Mouse (Mus musculus): Measurements from ENCODE around the gene Ss18l1.

Gene Ss18l1

DNA sequence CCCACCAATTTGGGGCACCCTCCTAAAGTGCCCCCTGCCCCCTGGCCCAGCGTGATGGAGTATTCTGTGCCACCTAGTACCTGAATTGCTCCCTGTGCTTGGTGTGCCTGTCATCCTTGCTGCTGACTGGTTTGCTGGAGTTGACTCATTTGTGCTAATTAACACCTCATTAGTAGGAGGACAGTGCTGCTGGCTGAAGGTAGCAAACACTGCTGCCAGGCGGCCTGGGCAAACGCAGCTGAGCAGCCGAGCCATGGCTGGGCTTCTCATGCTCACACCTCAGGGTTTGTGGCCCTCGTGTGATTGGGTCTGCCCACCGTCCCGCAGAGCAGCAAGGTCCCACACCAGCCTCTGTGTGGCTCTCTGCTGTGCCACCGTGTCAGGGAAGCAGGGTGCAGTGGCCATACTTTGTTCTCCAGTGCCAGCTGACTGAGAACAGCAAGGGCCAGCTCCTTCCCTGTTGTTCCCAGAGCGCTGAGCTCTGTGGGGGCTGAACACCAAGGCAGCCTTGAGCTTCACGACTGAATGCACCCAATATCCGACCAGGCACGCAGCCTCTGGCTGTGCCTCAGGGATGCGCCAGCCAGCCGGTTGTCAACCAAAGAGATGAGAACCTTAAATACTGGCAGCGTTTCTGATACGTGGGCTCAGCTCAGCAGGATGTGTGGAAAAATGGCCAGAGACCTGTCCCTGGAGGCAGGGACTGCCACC lies 43.8 kb downstream of the Ss18l1 start:
- DNase-seq (ENCODE audit: low read depth, low spot score): no peak

DNA sequence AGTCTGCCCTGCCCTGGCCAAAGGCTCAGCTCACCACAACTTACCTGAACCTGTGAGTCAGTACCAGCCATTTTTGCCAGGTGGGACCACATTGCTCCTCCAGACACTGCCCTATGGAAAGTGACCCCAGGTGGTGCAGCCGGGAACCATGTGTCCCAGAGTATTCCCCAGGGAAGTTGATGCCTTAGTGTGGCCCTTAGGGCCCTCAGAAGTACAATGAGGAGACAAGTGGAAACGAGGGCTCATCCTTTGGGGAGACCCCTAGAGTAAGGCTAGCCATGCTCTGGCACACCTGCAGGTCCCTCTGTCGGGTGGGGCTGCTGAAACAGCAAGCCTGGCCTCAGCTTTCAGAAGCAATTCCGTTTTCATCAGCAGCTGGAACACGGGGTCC lies 44.3 kb downstream of the Ss18l1 start:
- no peak for DNase-seq (ENCODE audit: low read depth, low spot score)

DNA sequence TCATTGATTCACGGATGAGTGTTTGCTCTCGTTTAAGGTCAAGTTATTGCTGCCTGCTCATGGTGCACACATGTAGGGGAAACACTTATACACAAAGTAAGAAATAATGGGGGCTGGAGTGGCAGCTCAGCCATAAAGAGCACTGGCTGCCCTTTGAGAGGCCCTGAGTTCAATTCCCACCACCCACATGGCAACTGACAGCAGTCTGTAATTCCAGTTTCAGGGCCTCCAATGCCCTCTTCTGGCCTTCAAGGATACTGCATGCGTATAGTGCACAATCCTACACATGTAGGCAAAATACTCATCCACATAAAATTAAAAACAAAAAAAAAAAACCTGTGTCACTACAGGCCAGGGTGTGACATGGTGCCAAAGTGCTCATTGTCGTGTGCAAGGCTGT lies 45.2 kb downstream of the Ss18l1 start:
- no peak for DNase-seq (ENCODE audit: low read depth, low spot score)

DNA sequence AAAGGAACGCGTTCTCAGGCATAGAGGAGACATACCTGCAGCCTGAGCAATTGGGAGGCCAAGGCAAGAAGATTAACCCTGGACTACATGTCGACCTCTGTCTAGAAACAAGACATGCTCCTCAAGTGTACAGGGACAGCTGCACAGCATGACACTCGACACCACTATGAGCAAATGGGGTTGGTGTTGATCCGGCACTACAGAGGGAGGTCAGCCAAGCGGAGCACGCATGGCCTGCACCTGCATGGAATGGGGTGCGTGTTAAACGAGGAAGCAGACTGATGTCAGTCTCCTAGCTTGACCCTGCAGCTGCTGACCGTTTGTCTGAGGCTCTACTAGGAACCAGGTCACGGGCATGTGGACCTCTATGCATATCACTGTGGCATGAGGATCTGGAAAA lies 48.0 kb downstream of the Ss18l1 start:
- DNase-seq (ENCODE audit: low read depth, low spot score): no peak

DNA sequence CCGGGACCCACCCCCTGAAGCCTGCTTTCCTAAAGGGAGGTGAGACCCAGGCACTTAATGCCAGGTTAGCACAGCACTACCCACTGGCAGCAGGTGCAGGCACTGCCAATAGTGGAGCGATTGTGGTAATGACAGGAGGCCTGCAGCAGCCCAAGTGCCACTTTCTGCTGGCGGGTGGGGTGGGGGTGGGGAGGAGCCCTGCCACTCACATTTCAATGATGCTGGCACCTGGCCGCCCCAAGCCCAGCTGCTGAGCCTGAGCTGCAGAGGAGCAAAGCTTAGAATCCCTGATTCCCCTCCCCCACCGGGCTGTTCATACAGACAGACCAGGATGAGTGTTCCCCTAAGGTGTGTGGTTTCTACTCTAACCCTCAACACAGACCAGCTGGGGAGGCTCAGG lies 53.4 kb downstream of the Ss18l1 start:
- no peak for DNase-seq (ENCODE audit: low read depth, low spot score)

DNA sequence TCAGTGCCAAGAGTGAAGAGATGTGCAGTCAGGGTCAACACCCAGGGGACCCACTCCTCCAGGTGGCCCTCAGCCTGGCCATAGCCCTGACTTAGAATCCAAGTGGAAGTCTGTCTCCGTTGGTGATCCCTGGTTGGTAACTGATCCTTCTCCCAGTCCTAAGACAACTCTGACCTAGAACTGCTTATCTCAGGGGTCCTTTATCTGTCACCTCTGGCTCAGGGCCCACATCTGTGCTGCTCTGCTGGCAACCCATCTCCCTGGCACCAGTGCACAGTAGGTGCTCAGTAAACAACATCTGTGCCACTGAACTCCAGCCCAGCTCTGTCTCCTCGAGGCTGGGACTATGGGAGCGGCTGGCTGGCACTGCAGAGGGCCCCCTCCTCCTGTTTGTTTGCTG lies 55.3 kb downstream of the Ss18l1 start:
- no peak for DNase-seq (ENCODE audit: low read depth, low spot score)

DNA sequence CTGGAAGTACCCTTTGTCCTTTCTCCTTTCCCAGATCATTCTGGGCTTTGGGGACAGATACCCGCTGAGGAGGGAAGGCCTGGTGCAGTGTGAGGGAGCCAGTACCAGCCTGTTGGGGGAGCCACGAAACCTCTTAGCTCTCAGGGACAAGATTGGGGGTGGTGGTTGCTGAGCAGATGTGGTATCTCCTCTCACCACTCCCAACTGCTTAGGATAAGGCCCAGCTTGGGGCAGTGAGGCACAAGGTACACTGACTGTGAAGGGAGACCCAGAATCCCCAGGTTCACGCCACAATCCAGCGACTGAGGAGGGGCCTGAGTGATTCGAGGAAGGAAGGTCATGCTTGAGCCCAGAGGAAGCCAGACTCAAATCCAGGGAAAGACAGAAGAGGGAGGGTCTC lies 55.9 kb downstream of the Ss18l1 start:
- DNase-seq (ENCODE audit: low read depth, low spot score): no peak

DNA sequence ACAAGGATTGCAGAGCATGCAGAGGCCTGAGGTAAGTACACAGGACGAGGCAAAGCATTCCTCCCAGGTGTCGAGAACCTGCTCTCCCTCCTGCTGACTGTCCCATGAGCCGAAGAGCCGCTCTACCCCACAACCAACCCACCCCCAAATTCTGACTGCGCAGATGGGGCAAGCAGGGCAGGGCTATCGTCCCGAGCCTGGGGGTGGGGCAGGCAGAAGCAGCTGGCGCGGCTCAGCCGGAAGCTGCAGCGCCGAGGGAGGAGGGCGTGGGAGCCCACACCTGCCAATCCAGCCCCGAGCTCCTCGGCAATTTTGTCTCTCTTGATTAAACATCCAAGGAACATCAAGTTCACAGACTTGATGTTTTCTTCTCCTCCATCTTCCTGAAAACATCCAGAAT lies 57.2 kb downstream of the Ss18l1 start:
- no peak for DNase-seq (ENCODE audit: low read depth, low spot score)

DNA sequence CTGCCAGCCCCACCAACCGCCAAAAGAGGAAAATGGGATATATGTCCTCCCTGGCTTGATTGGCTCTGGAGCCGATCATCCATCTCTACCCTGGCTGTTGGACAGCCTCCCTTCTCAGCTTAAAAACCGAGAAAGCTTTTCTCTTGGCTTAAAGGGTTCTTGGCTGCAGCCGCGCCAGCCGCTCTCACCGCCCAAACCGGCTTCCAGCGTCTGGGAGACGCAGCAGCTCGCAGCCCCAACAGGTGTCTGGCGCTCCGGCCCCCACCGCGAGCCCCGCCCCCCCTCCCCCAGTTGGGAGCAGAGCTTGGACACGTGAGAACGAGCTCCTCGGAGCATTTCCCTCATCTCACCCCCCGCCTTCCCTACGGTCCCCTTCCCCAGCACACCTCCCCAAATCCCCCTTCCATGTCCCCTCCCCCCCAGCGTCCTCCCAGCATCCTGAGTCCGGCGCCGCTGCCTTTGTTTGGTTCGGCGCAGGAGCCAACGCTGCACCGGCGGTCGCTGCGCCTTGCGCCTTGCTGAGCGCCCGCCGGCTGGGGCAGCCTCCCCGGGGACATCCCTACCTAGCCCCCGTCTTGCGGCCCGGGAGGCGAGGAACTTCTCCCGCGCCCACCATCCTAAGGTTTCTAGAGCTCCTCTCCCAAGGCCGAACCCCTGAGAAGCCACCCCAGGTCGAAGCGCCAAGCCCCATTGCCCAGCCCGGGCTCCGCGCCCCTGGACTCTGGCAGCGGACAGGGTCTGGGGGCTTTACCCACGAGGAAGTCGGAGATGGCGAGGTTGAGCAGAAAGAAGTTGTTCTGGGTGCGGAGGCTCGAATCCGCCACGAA lies 61.1 kb downstream of the Ss18l1 start:
- no peak for DNase-seq (ENCODE audit: low read depth, low spot score)

DNA sequence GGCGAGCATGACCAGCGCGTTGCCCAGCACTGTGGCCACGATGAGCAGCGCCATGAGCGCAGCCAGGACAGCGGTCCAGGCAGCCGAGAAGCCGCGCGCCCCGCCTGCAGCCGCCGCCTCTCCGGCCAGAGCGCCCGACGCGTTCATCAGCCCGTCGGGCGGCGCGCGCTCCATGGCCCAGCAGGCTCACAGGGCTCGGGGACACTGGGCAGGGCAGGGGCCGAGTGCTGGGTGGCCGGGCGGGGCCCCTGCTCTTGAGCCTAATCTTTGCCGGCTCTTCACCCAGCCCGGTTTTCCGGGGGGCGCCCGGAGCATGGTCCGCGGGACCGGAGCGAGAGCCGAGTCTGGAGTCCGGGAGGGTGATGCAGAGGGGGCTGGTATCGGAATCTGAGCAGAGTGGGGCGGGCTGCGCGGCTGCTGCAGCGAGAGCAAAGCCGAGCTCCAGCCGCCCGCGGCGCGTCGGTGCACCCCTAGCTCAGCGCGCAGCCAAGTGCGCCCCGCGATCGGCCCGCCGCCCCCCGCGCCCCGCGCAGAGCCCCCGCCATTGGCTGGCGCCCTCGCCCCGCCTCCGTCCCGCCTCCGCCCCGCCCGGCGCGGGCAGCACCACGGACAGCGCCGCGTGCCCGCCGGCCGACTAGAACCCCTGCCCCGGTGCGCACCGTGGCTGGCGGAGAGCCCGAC lies 61.8 kb downstream of the Ss18l1 start, which contains the start of gene Hrh3:
Gene Hrh3, minus strand, starts transcription at position 511 of the 681 bp plus-strand sequence.
- peak; percentile 59 for DNase-seq (ENCODE audit: low read depth, low spot score)

DNA sequence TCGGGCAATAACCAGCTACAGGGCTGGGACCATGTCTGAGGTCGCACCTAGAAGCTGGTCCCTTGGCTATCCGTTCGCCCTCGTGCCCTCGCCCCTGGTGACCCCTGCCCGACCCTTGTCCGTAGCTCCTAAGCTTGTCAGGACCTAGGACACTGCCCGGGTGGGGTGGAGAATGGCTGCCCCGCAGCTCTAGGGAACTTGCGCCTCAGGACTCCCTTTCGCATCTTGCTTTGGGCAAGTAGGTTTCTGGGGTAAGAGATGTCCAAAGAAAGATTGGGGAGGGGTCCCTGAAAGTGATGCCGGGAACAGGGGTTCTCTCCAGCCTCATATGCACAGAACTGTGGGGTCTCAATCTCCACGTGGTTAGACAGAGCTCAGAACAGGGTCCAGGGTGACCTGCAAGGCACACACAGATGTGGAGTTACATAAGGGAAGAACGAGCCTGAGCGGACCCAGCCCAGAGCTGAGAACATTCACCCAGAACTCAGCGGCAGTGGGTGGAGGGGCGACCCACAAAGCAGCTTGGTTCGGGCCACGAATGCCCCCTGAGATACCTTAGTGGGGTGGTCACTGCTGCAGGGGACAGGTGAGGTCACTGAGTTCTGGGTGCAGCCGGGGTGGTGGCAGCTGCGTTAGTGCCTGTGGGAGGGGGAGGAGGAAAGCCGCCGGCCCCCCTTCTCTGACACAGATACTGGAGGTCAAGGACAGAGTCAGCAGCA lies 62.5 kb downstream of the Ss18l1 start:
- DNase-seq (ENCODE audit: low read depth, low spot score): no peak

DNA sequence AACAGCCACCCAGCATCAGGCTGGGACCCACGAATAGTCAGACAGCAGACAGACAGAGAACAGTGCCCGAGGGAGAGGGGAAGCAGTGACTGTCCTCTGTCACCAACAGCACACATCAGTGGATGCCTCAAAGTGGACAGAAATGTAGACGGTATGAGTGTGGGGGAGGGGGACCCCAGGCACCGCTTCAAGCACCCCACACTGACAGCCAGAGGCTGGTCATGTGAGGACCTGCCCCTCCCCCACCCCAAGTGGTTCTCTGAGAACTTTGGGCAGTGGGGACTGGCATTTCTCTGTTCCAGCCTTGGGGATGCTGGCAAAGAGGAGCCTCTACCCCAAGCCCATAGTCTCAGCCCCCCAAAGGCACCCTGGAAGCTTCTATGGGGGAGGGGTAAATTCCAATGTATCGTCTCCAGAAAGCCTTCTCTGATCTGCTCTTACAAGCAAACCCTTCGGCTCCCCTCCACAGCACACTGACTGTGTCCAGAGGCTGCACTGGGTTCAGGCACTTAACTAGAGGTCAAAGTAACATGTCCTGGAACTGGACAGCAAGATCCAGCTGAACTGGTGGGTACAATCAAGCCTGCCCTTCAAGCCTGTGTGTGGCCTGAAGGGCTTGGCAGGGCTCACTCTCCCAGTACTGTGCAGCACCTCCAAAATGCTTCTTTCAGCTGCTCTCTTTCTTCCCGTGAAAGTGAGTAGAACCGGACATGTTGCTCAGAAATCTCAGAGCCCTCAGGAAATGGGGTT lies 63.3 kb downstream of the Ss18l1 start:
- no peak for DNase-seq (ENCODE audit: low read depth, low spot score)

DNA sequence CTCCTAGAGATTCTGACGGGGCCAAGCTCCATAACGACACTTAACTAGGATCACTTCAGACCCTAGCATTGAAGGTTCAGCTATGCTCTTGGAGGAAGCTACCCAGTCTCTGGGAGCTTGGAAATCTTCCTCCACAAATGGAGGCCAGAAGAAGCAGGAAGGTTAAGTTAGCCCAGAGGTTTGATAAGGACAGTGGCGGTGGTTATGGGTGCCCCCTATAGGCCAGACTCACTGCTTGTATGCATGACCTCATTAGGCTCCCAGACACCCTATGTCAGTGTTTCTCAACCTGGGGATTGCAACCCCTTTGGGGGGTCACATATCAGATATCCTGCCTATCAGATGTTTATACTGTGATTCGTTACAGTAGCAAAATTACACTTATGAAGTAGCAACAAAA lies 64.8 kb downstream of the Ss18l1 start:
- DNase-seq (ENCODE audit: low read depth, low spot score): no peak

DNA sequence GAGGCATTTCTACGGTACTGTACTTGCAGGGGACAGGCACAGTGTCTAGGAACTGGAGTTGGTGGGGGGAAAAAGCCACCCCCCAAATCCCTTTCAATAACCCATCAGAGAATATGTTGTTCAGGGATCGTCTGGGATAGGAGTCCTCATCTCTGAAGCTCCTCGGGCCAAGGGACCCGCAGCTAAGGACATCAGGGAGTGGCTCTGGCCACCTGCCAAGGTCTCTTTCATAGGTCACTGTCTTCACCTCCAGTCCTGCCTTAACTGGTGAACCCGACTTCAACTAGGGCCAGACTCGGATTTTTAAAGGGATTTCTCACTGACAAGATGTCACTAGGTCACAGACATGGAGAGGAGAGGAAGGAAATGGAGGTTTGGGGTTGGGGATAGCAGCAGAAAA lies 66.0 kb downstream of the Ss18l1 start:
- no peak for DNase-seq (ENCODE audit: low read depth, low spot score)

DNA sequence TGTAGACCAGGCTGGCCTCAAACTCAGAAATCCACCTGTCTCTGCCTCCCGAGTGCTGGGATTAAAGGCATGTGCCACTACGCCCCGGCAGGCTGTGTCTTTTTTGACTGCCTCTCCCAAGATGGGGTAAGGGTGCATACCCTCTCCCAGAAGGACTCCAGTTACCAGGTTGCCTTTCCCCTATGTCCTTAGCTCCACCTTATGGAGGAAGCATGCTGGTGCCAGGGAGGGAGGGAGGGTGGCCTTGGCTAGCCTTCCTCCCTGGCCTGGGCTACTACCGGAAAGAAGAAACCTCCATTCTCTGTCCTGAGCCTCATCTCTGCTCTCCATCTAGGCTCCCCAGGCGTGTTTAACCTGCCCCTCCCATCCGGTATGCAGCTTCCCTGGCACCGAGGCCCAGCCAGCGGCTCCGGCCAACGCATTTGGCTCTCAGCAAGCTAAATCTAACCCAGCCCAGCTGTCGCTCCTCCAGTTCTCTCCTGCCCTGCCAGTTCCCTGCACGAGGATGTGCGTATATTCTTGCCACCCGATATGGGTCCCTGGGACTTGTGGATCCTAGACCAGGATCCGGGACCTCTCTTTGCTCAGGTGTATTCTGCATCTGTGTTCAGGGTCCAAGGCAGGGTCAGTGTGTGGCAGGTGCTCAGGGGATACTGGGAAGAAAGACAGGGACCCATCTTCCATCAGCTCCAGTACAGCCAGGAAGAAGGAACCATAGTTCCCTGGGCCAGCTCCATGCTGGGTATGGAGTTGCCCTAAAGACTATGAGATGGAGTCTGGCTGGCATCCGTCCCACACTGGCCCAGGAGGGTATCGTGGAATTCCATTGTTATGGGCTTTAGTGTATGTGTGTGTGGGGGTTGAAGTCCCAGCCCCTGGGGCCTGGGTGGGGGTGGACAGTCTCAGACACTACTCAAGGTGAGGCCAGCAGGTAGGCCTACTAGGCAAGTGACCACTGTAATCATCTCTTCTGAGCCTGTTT lies 71.9 kb downstream of the Ss18l1 start:
- no peak for DNase-seq (ENCODE audit: low read depth, low spot score)

DNA sequence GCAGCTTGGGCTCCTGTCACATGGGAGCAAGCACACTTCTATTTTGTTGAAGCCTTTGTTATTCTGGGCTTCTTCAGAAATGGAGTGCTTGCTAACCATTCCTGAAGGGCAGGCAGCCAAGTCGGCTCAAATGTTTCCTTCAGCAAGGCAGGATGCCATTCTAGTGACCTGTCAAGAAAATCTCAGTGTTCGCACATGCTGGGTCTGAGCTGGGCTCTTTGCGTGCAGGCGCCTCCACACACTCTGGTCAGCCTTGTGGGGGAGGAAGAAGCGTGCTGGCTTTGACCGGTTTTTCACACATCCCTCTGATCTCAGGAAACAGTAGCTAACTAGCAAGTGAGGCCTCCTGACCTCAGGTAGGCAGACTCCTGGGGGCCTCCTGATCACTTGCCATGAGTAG lies 73.0 kb downstream of the Ss18l1 start:
- DNase-seq (ENCODE audit: low read depth, low spot score): no peak

DNA sequence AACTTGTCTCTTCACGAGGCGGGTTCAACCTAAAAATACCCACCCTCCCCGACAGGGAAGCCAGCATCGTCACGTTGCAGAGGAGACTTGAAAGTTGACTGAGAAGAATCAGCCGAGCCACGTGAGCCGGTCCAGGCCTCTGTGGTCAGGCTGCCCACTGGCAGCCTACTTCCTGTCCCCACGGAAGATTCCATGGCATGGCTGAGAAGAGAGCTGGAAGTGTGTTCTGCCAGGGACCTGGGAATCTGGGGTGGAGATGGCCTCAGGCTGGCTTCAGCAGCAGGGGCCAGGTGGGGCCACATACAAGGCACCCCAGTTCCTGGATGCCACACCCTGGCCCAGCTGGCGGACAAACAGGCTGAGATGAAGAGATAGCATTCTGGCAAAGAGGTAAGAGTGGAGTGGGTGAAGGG lies 73.8 kb downstream of the Ss18l1 start:
- DNase-seq (ENCODE audit: low read depth, low spot score): no peak

DNA sequence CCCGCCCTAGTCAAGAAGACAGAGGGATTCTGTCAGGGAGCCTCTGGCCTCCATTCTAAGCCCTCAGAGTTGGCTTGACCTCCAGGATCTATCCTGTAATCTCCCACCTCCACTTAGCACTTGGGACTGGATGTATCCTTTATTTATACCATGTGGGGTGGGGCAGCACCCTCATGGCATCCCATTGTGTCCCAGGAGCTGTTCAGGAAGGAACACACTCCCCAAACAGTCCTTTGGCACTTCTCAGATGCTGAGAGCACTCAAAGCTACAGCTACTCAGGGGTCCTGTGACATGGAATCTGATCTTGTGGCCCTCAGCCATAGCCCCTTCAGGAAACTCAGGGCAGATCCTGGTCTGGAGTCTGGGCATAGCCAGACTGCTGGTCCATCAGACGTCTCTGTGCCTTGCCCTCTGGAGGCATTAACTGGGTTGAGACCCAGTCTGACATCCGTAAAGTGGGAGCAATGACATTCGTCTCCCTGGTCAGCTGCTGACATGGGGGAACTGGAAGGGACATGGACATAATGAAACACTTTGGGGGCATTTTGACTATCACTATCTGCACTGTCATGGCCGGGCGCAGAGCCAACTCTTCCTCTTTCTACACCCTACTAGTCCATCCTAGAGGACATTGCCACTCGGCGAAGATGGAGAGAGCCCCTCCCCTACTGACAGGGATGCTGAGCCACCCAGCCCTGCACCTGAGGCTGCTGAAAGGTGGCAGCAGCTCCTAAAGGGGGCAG lies 74.6 kb downstream of the Ss18l1 start:
- DNase-seq (ENCODE audit: low read depth, low spot score): no peak

DNA sequence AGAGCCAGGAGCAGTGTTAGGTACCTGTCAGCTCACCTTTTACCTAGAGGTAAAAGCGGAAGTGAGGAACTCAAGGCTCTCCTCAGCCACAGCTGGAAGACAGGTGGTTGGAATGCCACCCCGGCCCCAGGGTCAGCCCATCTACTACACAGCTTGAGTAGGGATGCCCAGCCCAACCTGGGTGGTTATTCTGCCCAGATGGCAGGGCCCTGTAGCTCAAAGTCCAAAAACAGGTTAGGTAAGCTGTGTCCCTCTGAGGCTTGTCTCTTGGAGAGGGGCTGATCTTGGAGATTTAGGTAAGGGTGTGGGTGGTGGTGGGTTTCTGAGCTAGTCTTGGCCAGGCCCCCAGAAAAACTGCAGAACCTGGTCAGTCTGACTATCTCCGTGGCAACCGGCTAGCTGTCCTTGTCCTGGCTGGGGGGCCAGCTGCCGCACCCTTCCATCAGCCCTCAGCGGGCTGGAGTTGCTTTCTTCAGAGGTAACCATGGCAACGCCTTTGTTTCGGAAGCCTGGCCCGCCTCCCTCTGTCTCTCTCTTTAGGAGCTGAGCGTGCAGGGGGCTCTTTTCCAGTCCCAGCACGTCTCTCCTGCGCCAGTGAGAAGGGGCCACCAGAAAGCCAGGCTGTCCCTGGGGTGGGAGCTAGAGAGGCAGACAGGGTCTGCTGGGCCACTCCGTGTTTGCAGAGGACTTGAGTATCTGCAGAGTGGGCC lies 75.3 kb downstream of the Ss18l1 start:
- DNase-seq (ENCODE audit: low read depth, low spot score): no peak

Measured in forelimb bud, embryonic 11.5 days (tissue).